Mouse (Mus musculus) cerebral cortex, adult 2 months (tissue): ENCODE measurements around the gene Napsa.

Source experiments
- WGBS: fragments of 180-500 bp; shearing (Covaris S2); methylation state at CpG from one replicate; pipeline ENCODE4 v1.1.7; 2018; 5-methylcytosine and 5-hydroxymethylcytosine counted together

Napsa gene

DNA sequence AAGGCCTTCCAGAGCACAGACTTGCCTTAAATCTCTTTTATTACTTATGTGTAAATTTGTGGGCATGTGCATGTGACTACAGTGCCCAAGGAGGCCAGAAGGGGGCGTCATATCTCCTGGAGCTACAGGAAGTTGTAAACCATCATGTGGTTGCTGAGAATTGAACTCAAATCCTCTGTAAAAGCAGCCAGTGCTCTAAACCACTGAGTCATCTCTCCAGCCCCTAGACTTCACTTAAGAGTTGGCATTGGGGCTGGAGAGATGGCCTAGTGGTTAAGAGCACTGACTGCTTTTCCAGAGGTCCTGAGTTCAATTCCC lies 53.8 kb downstream of the Napsa start:
- WGBS = 63% methylated on average over 1 of the region's 1 CpGs

GRCm38 (mm10) chr7:44626966-44627365 lies 54.8 kb downstream of the Napsa start:
- 91% methylated on average over 13 of the region's 13 CpGs for WGBS

DNA sequence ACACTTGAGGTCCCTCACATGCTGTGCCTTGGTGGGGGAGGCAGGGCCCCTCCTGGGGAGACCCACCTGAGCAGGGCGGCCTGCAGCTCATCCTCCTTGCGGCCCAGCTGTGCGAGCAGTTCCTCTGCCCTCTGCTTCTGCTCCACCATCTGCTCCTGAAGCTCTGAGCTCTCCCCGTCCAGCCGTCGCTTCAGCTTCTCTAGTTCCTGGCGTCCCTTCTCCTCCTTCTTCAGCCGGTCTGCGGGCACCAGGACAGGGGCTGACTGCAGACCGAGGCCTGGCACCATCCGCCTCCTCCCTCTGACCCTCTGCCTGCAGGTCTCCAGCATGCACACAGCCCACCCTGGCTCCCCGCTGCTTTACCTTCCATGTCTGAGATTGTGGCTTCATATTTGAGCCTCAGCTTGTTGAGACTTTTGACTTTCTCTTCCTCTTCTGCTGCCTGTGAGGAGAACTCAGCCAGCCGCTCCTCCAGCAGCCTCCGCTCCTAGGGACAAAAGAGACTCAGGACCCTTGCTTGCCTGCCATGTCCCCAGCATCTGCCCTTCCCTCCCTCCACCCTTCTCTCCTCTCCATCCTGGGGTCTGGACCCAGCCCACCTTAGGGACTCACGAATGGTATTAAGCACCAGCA lies 56.3 kb downstream of the Napsa start:
- WGBS = 84% methylated on average over 15 of the region's 15 CpGs

DNA sequence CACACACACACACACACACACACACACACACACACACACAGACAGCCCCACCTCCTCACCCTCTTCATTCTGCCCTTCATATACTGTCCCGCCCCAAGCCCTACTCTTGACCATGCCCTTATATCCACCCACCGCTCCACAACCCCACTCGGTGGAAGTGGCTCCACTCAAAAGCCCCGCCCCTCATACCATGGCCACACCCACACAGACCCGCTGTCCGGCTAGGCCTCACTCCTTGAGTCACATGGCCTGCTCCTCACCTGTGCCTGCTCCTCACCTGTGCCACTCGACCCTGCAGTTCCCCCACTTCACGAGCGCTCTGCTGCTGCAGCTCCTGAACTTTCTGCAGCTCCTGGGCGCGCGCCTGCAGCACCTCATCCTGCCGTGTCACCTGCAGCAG lies 58.3 kb downstream of the Napsa start:
- WGBS = 84% methylated on average over 13 of the region's 13 CpGs

- WGBS = 57% methylated on average over 13 of the region's 13 CpGs
Measured at GRCm38 (mm10) chr7:44632676-44633075, 60.5 kb downstream of the Napsa start.

GRCm38 (mm10) chr7:44633407-44633806 lies 61.2 kb downstream of the Napsa start:
- WGBS = 48% methylated on average over 15 of the region's 15 CpGs
